Mouse (Mus musculus): ENCODE results near the gene Top2a.
A peak's percentile ranks its signal among the peaks of the same experiment; 100 is the strongest.

The Top2a gene

GRCm38 (mm10) chr11:98964616-98965415 is 59.2 kb downstream of the Top2a start:
- DNase-seq (ENCODE audit: low spot score in 2 of 2), result no peak

DNA sequence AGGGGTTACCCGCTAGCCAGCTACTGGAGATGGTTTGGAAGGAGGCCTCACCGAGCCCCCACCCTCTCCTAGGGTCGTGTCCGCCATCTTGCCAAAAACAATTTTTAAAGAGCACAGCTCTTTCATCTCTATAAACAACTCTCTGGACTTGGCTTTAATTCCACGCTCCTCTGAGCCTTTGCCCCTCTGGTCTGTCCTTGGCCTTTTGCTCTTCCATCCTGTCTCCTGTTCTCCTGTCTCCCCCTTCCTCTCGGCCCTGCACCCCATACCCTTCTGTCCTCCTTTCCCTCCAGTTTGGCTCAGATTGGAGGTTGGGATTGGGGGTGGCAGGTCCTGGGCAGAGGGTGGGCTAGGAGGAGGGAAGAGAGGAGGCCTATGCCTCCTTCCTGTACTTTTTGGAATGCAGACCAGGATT is 59.8 kb downstream of the Top2a start:
- DNase-seq (ENCODE audit: low spot score in 2 of 2), result no peak

- peak; percentile 66 to 78 for DNase-seq (ENCODE audit: low spot score in 2 of 2)
Measured at GRCm38 (mm10) chr11:98963191-98964021, 60.6 kb downstream of the Top2a start.

DNA sequence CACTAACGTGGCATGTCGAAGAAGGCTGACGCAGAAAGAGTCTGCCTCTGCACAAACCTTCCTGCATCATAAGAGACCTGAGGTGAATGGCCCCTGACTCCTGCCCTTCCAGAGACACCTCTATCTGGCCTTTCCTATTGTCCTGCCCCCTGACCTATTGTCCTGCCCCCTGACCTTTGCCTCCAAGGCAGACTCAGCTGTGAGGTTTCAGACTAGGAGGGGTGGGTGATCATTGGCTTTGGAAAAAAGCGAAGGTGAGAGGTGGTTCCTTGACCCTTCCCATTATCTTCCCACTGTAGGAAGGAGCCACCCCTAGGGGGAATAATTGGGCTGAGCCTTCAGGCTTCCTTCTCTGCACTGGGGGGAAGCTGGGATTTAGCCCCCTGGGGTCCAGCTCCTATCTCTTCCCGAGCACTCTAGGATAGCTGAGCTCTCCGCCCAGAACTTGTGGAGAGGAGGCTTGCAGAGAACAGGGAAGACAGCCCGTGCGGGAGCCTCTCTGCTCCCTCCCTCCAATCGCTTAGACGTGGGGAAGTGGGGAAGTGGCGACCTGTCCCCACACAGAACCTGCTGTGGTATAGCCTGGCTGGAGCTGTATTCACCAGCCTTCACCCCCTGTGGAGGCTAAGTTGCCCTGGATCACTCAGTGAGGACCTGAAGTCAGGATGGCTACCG is 61.4 kb downstream of the Top2a start:
- DNase-seq (ENCODE audit: low spot score in 2 of 2), result no peak

GRCm38 (mm10) chr11:98961766-98962165 is 62.2 kb downstream of the Top2a start:
- DNase-seq (ENCODE audit: low spot score in 2 of 2), result no peak

- no peak for DNase-seq (ENCODE audit: low spot score in 2 of 2)
Measured at GRCm38 (mm10) chr11:98961051-98961592, 62.9 kb downstream of the Top2a start.

- peak; percentile 60 to 78 for DNase-seq (ENCODE audit: low spot score in 2 of 2)
Measured at GRCm38 (mm10) chr11:98960313-98960906, 63.6 kb downstream of the Top2a start.

GRCm38 (mm10) chr11:98959437-98960312 is 64.3 kb downstream of the Top2a start:
- DNase-seq (ENCODE audit: low spot score in 2 of 2), result peak; percentile 75 to 87

- no peak for DNase-seq (ENCODE audit: low spot score in 2 of 2)
Measured at GRCm38 (mm10) chr11:98956340-98956739, 67.6 kb downstream of the Top2a start.

DNA sequence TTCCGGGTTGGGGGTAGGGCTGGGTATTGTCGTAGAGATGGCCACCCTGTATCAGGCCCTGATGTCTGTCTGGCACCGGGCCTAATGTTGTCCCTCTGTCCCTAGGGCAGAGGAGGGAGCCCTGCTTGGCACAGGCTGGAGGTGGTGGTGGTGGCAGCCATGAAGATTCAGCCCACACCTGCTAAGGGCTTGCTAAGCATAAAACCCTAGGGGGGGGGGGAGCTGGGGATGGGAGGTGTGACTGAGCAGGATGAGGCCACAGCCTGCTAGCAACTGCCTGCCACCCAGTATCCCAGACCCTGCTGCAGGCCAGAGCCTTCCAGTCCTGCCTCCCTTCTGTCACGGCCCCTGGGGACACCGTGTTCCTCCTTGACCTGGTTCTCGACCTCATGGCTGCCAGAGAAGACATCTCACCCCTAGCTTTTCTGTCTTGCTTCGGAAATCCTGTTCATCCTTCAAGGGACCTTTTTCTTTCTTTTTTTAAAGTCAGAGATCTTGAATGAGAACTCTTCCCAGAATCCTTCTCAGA is 68.2 kb downstream of the Top2a start:
- DNase-seq (ENCODE audit: low spot score in 2 of 2), result no peak

- DNase-seq (ENCODE audit: low spot score in 2 of 2), result no peak
Measured at GRCm38 (mm10) chr11:98954801-98955706, 68.9 kb downstream of the Top2a start.

DNA sequence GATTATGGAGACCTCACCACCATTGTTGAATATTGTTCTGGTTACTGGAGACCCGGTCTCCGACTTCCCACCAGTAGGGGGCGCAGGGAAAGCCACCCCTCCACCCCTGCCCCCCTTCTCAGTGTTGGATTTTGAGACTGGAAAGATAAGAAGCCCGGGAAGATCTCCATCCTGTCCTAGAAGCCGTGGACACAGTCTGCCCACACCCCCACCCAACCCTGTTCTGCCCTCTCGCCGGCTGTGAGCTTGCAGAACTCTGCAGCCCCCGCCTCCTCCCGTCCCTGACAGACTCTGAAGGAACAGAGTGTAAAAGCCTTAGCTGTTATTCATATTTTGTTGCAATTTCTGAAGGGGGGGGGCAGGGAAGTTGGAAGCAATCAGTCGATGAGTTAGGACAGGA is 69.6 kb downstream of the Top2a start:
- peak; percentile 51 to 73 for DNase-seq (ENCODE audit: low spot score in 2 of 2)

DNA sequence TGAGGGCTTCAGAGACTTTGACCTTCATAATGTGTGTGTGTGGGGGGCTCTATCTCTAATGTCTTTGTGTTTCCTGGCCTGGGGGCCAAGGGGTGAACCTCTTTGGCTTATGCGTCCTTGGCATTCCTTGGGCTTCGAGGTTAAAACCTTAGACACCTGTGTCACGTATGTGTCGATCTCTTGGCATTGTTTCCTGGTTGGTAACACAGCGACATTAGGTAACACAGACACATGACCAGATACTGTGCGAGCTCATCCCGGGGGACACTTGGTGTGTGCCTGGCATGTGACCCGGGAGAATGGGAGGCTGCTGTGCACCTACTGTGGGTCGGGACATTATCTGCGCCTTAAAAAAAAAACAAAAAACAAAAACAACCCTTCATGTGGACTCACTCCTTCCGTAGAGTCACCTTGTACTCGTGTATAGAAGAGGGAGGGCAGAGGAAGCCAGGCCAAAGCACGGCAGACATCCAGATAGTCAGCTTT is 70.1 kb downstream of the Top2a start:
- no peak for DNase-seq (ENCODE audit: low spot score in 2 of 2)

DNA sequence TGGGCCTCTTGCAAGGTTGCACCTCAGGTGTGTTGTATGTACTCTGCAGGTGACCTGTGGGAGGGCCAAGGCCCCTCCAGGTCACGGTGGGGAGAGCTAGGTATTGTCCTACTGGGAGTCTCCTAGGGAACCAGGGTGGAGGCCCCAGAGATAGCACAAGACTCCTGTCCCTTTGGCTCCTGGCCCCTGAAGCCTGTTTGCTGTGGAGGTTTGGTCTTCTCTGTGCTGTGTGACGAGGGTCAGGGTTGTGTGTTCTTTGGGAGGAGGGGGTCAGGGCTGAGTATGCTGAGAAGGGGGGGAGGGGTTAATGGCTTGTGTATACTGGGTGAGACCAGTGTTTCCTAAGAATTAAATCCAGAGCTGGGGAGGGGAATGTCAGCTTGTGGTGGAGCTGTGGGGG is 70.6 kb downstream of the Top2a start:
- no peak for DNase-seq (ENCODE audit: low spot score in 2 of 2)

DNA sequence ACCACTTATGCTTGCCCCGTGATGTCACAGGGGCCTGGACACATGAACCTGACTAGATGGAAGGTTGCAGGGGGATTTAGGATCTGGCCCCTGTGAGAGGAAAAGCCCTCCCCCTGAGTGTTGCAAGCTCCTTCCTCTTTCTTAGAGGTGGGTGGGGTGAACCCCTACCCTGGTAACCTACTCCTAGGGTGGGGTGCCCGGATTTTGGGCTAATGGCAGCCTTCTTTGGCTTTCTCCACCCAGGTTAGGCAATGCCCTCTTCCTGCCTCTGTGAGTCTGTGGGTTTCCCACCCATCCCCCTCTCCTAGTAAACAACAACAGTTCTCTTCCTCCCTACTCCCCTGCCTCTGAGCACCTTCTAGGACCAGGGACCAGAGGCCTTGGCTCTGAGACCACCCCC is 71.3 kb downstream of the Top2a start:
- no peak for DNase-seq (ENCODE audit: low spot score in 2 of 2)

DNA sequence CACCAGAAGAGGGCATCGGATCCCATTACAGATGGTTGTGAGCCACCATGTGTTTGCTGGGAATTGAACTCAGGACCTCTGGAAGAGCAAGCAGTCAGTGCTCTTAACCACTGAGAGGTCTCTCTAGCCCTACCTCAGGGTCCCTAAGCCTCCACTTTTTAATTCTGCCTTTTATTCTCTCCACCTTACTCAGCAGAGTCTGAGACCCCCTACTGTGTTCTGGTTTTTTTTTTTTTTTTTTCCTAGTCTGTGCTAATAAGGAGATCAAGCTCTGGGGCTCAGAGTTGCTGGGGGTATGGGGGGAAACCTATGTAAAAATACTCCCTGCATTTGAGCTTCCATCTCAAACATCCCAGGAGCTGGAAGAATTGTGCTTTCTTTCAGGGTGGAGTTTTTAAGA is 71.9 kb downstream of the Top2a start:
- no peak for DNase-seq (ENCODE audit: low spot score in 2 of 2)

GRCm38 (mm10) chr11:98951026-98951906 is 72.7 kb downstream of the Top2a start:
- peak in 1 of 2 experiments; percentile 88 for DNase-seq (ENCODE audit: low spot score in 2 of 2)

DNA sequence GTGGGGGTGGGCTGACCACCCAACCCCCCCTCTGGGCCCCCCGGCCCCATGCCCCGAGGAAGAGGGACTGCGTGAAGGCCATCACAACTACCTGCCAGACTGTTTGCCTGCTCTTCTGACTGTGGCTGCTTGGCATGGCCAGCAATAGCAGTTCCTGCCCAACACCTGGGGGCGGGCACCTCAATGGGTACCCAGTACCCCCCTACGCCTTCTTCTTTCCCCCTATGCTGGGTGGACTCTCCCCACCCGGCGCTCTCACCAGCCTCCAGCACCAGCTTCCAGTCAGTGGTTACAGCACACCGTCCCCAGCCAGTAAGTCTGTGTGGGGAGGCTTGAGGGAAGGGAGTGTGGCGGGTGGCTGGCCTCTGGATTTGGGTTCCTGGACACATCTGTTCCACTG is 73.5 kb downstream of the Top2a start:
- DNase-seq (ENCODE audit: low spot score in 2 of 2), result no peak
